Mouse (Mus musculus) retina, postnatal 7 days (tissue): ENCODE data around the gene Trp53tg5.

Source experiments
- DNase-seq: peaks from one replicate; pipeline ENCODE4 v3.0.0-alpha.2; 2012; ENCODE audit warnings: low read depth, low spot score

Trp53tg5 gene

GRCm38 (mm10) chr2:164452000-164452676, 21.4 kb downstream of the Trp53tg5 start:
- DNase-seq, result no peak

- no peak for DNase-seq
Measured at GRCm38 (mm10) chr2:164449341-164450042, 24.0 kb downstream of the Trp53tg5 start.

- DNase-seq, result no peak
Measured at GRCm38 (mm10) chr2:164448921-164449320, 24.6 kb downstream of the Trp53tg5 start.

- DNase-seq, result no peak
Measured at GRCm38 (mm10) chr2:164448140-164448539, 25.4 kb downstream of the Trp53tg5 start.

GRCm38 (mm10) chr2:164446086-164446469, 27.4 kb downstream of the Trp53tg5 start:
- DNase-seq, result no peak

- DNase-seq, result no peak
Measured at GRCm38 (mm10) chr2:164445399-164446085, 28.0 kb downstream of the Trp53tg5 start.

GRCm38 (mm10) chr2:164444701-164445100, 28.8 kb downstream of the Trp53tg5 start:
- no peak for DNase-seq

GRCm38 (mm10) chr2:164443460-164444000, 30.0 kb downstream of the Trp53tg5 start, which contains the start of gene Sdc4:
Gene Sdc4 (minus strand): TSS chr2:164443887.
- no peak for DNase-seq

- DNase-seq, result peak; percentile 67
Measured at GRCm38 (mm10) chr2:164443051-164443437, 30.5 kb downstream of the Trp53tg5 start.

- DNase-seq, result no peak
Measured at GRCm38 (mm10) chr2:164442315-164443050, 31.0 kb downstream of the Trp53tg5 start.

- DNase-seq, result no peak
Measured at GRCm38 (mm10) chr2:164441731-164442130, 31.8 kb downstream of the Trp53tg5 start.

- DNase-seq, result no peak
Measured at GRCm38 (mm10) chr2:164441155-164441554, 32.4 kb downstream of the Trp53tg5 start.

GRCm38 (mm10) chr2:164440314-164440713, 33.2 kb downstream of the Trp53tg5 start:
- no peak for DNase-seq

- no peak for DNase-seq
Measured at GRCm38 (mm10) chr2:164439001-164439421, 34.5 kb downstream of the Trp53tg5 start.

GRCm38 (mm10) chr2:164438257-164438656, 35.3 kb downstream of the Trp53tg5 start:
- DNase-seq, result no peak

GRCm38 (mm10) chr2:164437710-164438109, 35.8 kb downstream of the Trp53tg5 start:
- no peak for DNase-seq

- no peak for DNase-seq
Measured at GRCm38 (mm10) chr2:164436961-164437360, 36.6 kb downstream of the Trp53tg5 start.

GRCm38 (mm10) chr2:164436215-164436913, 37.2 kb downstream of the Trp53tg5 start:
- no peak for DNase-seq

- DNase-seq, result no peak
Measured at GRCm38 (mm10) chr2:164435216-164436090, 38.1 kb downstream of the Trp53tg5 start.

- DNase-seq, result no peak
Measured at GRCm38 (mm10) chr2:164434681-164435080, 38.8 kb downstream of the Trp53tg5 start.
